Mouse (Mus musculus): ENCODE data around the gene Prrx2.

The Prrx2 gene

DNA sequence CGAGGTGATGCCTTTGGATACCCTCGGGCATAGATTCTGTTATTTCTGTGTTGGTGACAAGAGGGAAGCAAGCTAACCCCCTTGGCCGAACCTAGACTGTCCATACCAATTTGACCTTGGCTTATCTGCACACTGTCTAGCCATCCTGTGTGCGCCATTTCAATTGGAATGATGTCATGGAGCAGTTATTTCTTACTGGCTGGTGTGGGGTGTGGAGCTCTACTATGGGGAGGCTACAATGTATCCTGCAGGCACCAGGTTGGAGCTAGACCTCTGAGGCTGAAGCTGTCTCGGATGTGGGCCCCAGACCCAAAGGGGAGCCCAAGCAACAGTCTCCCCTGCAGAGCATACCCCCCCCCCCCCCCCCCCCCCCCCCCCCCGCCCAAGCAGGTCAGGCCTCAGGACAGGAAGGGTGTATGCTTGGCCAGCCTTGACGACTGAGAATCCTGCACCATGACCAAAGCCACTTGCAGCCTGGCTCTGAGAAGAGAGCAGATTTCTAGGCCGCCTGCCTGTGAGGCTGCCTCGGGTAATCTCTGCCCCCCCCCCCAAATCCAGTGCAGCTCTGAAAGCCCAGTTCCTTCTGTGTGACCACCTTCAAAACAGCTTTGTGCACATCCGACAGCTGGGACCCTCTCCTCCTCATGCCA is at the start of gene Prrx2:
Gene Prrx2, plus strand, starts transcription at position 600 of the 650 bp plus-strand sequence.
- no peak for DNase-seq (ENCODE audit: low spot score in 2 of 2)

GRCm38 (mm10) chr2:30787466-30787865 is 47.3 kb upstream of the Prrx2 start:
- DNase-seq (ENCODE audit: low spot score in 2 of 2): no peak

DNA sequence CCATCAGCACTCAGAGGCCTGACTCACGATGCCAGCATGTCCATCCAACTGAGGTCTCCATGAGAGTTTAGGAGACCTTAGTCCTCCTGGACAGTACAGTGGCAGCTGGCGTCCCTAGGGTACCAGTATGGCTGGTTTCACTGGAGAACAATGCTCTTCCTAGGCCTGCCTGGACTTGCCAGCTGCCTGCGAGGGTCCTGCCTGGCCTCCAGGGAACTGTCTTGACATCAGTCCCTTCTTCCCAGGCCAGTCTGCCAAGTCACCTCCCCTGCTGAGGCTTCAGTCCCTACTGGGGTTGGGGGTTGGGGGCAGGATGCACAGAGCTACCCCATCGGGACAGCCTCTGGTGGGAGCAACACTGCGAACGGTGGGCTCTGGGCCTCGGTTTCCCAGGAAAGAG is 42.7 kb upstream of the Prrx2 start:
- no peak for DNase-seq (ENCODE audit: low spot score in 2 of 2)

DNA sequence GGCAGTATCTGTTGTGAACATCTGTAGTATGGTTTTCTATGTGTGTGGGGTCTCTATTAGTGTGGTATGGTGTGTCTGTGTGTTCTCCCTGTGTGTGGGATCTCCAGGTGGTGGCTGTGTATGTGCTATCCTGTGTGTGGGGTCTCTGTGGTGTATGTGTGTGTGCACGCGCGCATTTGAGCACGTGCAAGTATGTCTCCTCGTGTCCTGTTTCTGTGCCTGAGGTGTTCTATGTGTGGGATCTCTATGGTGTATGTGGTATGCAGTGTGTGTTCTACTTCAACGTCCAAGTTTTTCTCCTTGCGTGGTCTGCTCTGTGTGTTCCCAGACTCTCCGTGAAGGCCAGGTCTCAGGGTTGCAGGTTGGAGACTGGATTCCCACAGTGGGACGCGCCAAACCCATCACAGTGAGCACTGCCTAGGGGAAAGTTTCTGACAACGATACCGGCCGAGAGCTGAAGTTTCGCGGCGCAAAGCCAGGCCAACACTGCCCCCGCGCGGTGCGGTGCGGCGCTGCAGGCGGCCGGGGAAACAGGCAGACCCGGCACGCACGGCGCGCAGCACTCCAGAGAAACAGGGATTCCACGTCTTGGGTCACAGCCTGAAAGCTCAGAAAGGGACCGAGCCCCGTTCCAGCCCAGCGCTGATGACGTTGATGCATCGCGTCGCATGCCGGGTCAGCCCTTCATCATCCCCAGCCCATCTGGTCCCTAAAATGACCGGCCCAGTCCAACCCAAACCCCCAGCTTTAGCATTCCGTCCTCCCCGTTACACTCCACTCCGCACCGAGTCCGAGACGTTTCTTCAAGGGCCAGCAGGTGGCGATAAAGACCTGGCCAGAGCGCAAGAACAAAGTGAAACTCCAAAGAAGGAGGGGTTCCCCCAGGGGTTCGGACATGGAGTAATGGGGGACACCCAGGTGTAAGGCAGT is 40.3 kb upstream of the Prrx2 start:
- DNase-seq (ENCODE audit: low spot score in 2 of 2): peak; percentile 71 to 96

GRCm38 (mm10) chr2:30795271-30795888 is 39.4 kb upstream of the Prrx2 start:
- DNase-seq (ENCODE audit: low spot score in 2 of 2): no peak

DNA sequence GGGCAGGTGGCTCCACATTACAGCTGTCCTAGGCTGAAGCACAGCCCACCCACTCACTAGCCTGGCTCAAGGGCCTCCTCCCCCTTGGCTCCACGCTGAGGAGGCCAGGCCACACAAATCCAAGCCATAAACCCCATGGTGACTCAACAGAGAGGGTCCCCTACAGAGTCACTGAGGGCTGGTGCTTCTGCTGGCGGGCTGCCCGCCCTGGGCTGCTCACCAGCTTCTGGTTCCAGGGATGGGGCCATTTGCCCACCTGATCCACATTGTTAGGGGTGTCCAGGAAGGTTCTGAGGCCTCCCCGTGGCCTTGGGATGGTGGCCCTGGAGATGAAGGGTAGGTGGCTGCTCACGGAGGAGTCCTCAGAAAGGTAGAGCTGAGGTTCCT is 38.9 kb upstream of the Prrx2 start:
- DNase-seq (ENCODE audit: low spot score in 2 of 2): no peak

DNA sequence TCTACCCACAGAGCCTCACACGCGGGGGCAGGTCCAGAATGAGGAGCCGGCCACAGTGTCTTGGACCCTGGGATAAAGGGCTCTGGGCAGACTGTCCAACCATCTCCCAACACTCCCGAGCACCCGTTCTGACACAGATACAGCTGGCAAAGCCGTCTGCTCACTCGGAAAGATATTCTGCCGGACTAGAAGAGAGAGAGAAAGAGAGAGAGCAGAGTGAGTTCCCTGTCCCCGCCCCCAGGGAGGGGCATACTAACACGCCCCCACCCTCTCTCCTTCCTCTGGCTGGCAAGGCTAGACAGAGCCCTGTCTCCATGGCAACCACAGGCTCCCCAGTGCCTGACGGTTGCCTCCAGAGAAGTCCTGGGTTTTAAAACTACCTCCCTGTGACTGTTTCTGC is 38.4 kb upstream of the Prrx2 start:
- peak; percentile 87 to 92 for DNase-seq (ENCODE audit: low spot score in 2 of 2)

GRCm38 (mm10) chr2:30799456-30799855 is 35.3 kb upstream of the Prrx2 start:
- no peak for DNase-seq (ENCODE audit: low spot score in 2 of 2)

DNA sequence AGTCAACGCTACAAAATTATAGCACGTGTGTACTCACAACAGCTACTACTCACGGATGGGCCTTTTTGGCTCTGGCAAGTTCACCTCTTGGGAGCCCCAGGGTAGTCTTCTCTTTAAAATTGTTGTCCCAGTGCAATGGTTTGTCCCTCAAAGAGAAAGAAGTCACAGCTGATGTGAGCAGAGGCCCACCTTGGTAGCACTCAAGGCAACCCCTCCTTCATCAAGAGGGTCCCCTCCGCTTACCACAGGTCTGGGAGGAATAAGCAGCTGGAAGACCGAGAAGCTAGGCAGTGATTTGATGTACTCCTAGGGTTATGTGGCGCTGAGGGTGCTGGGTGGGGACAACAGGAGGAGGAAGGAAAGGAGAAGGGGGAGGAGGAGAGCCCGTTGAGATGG is 34.1 kb upstream of the Prrx2 start:
- no peak for DNase-seq (ENCODE audit: low spot score in 2 of 2)

GRCm38 (mm10) chr2:30801067-30801852 is 33.5 kb upstream of the Prrx2 start:
- DNase-seq (ENCODE audit: low spot score in 2 of 2): no peak

- DNase-seq (ENCODE audit: low spot score in 2 of 2): no peak
Measured at GRCm38 (mm10) chr2:30803604-30804003, 31.2 kb upstream of the Prrx2 start, which contains the start of gene 1700001O22Rik. TSS of gene 1700001O22Rik (minus strand) at chr2:30803661.

- DNase-seq (ENCODE audit: low spot score in 2 of 2): no peak
Measured at GRCm38 (mm10) chr2:30805983-30806382, 28.8 kb upstream of the Prrx2 start.

- DNase-seq (ENCODE audit: low spot score in 2 of 2): no peak
Measured at GRCm38 (mm10) chr2:30807147-30807647, 27.6 kb upstream of the Prrx2 start.

GRCm38 (mm10) chr2:30807648-30808295 is 27.0 kb upstream of the Prrx2 start, which contains the start of gene Ntmt1:
TSS of gene Ntmt1 (plus strand) at chr2:30807826.
- DNase-seq (ENCODE audit: low spot score in 2 of 2): peak; percentile 98 to 99

GRCm38 (mm10) chr2:30808296-30808655 is 26.5 kb upstream of the Prrx2 start:
- DNase-seq (ENCODE audit: low spot score in 2 of 2): no peak

DNA sequence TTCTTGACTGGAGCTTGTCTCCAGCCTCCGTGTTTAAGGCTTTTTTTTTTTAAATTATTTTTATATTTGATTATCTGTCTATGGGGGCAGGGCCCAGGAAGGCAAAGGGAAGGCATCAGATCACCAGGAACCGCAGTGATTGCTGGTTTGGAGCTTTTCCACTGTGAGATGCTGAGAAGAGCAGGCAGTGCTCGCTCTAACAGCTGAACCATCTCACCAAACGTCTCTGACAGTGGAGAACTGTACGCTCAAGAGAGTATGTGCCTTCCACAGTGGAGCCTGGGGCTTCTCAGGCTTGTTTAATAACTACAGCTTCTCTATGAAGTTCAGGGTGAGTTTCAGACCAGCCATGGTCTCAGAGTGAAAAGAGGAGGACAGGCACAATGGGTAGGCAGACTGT is 25.3 kb upstream of the Prrx2 start:
- no peak for DNase-seq (ENCODE audit: low spot score in 2 of 2)

GRCm38 (mm10) chr2:30810573-30810972 is 24.2 kb upstream of the Prrx2 start:
- DNase-seq (ENCODE audit: low spot score in 2 of 2): no peak

DNA sequence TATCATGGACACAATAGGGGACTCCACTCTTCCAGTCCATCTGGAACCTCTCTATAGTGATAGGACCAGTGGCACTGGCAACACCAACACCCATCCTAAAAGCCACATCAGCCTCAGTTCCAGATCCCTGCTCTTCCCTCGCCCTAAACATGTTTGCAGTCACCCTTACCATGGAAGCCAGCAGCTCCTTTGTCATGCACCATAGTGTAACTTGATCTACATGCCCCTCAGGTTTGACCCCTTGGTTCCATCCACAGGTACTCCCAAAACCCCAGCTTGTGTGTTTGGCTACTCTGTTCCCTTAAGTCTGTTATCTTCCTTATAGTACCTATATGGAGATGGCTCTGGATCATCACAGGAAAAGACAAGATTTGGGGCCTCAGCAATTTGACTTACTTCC is 18.4 kb upstream of the Prrx2 start:
- no peak for DNase-seq (ENCODE audit: low spot score in 2 of 2)

GRCm38 (mm10) chr2:30819873-30820272 is 14.9 kb upstream of the Prrx2 start:
- DNase-seq (ENCODE audit: low spot score in 2 of 2): no peak

DNA sequence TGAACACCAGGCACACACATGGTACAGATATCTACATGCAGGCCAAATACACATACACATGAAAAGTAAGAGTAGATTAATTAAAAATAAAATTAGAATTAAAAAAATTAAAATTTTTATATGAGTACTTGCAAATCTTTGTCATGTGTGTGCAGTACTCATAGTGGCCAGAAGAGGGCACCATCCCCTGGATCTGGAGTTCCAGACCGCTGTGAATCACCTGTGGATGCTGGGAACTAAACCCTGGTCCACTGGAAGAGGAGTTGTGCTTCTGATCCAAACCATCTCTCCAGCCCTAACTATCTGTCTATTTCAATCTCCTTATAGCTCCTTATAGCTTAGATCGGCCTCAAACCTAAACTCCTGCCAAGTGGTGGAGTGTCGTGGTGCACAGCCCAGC is 13.7 kb upstream of the Prrx2 start:
- DNase-seq (ENCODE audit: low spot score in 2 of 2): no peak

DNA sequence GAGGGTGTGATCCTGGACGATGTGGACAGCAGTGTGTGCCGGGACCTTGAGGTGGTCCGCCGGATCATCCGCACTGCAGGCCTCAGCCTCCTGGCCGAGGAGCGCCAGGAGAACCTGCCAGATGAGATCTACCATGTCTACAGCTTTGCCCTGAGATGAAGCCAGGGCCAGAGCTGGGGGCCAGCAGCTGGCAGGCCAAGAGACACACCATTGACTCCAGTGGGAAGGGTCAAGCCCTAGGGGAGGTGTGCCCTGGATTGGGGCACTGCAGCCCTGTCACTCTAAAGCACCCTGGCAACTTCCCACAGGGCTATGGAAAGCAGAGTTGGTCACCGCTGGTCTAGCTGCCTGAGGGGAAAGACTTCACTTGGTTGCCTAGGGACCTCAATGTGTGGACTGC is 12.3 kb upstream of the Prrx2 start:
- DNase-seq (ENCODE audit: low spot score in 2 of 2): no peak

All from left cerebral cortex, adult 9 months (tissue).